Mouse (Mus musculus): ENCODE data around the gene Vmn2r88. TPM values are rescaled to one million over a fixed set of nuclear protein-coding genes. Genes with fewer than 3 reads are reported as not detected.
"Not testable (repeated sequence)": the region's sequence is repeated elsewhere in the genome, so short reads cannot be mapped to it uniquely, and the experiment has no call there.

Vmn2r88 gene
- polyA plus RNA-seq, 1 experiment from 2014 or later = not detected

GRCm38 (mm10) chr14:51451557-51451956 is 40.9 kb downstream of the Vmn2r88 start, which contains the start of gene Vmn2r89:
Gene Vmn2r89, plus strand, starts transcription at chr14:51451857.
- H3K27me3 ChIP-seq (replicated peaks); H3K9ac ChIP-seq (replicated peaks); ATAC-seq (ENCODE audit: low FRiP score); H3K27ac ChIP-seq (replicated peaks); H3K4me3 ChIP-seq (replicated peaks); H3K4me2 ChIP-seq; H3K4me1 ChIP-seq; H3K9me3 ChIP-seq (replicated peaks); H3K36me3 ChIP-seq: not testable (repeated sequence)
- WGBS = 80% methylated on average over 2 of the region's 2 CpGs

Other genes with a start within 250 kb of the Vmn2r88 start
- not detected in 2 replicates for gene Rnase2b, start 248.6 kb upstream of the Vmn2r88 start, polyA plus RNA-seq (2015; fragmentation: Nextera tagmentation; extraction: Ambion mirVana)
- not detected in 2 replicates for gene Ang2, start 211.7 kb upstream of the Vmn2r88 start, polyA plus RNA-seq (2015; fragmentation: Nextera tagmentation; extraction: Ambion mirVana)
- not detected in 2 replicates for gene Ear14, start 207.4 kb upstream of the Vmn2r88 start, polyA plus RNA-seq (2015; fragmentation: Nextera tagmentation; extraction: Ambion mirVana)
- not detected in 2 replicates for gene Rnase2a, start 154.7 kb upstream of the Vmn2r88 start, polyA plus RNA-seq (2015; fragmentation: Nextera tagmentation; extraction: Ambion mirVana)
- gene Gm7247, start 49.1 kb upstream of the Vmn2r88 start, polyA plus RNA-seq (2015; fragmentation: Nextera tagmentation; extraction: Ambion mirVana) = not detected in 2 replicates
- not detected in 2 replicates for gene Vmn2r89, start 41.0 kb downstream of the Vmn2r88 start, polyA plus RNA-seq (2015; fragmentation: Nextera tagmentation; extraction: Ambion mirVana)
- not detected in 2 replicates for gene Gm5622, start 142.0 kb downstream of the Vmn2r88 start, polyA plus RNA-seq (2015; fragmentation: Nextera tagmentation; extraction: Ambion mirVana)
- not detected in 2 replicates for gene Gm17175, start 163.2 kb downstream of the Vmn2r88 start, polyA plus RNA-seq (2015; fragmentation: Nextera tagmentation; extraction: Ambion mirVana)
- not detected in 2 replicates for gene Gm17174, start 181.3 kb downstream of the Vmn2r88 start, polyA plus RNA-seq (2015; fragmentation: Nextera tagmentation; extraction: Ambion mirVana)
- gene Gm17078, start 200.5 kb downstream of the Vmn2r88 start, polyA plus RNA-seq (2015; fragmentation: Nextera tagmentation; extraction: Ambion mirVana) = not detected in 2 replicates
- gene Gm4181, start 224.8 kb downstream of the Vmn2r88 start, polyA plus RNA-seq (2015; fragmentation: Nextera tagmentation; extraction: Ambion mirVana) = not detected in 2 replicates

Measured in neural tube, embryonic 15.5 days (tissue).